Mouse (Mus musculus) brown adipose tissue, adult 24 weeks (tissue): ENCODE data around the gene Slc1a4. TPM values are rescaled to one million over a fixed set of nuclear protein-coding genes. Genes with fewer than 3 reads are reported as not detected.

Experiments used
- H3K27ac ChIP-seq: fragments of 200-500 bp; replicated peaks from 2 replicates; pipeline ENCODE4 v1.5.1; 2012; ENCODE audit warnings: low read depth, mild to moderate bottlenecking, low read length
- H3K4me1 ChIP-seq: fragments of 200-500 bp; 2 replicates; pipeline ENCODE4 v1.6.1; 2012; ENCODE audit warnings: low read length, mixed read lengths; ENCODE audit not compliant: control insufficient read depth, insufficient read depth, insufficient read length
- H3K4me3 ChIP-seq: fragments of 200-500 bp; 2 replicates; pipeline ENCODE4 v1.5.1; 2012; ENCODE audit warnings: low read depth, mild to moderate bottlenecking, low read length, moderate library complexity; ENCODE audit not compliant: insufficient read depth
- polyA plus RNA-seq: library from polyadenylated mRNA; stranded (reverse); fragments of >200 nt; gene quantifications from 2 replicates; pipeline ENCODE4 v1.2.4, GENCODE M21; 2012; ENCODE audit not compliant: missing spikeins, insufficient read depth, insufficient read length

Gene Slc1a4
- 0.63 and 0.88 TPM in 2 replicates for polyA plus RNA-seq

DNA sequence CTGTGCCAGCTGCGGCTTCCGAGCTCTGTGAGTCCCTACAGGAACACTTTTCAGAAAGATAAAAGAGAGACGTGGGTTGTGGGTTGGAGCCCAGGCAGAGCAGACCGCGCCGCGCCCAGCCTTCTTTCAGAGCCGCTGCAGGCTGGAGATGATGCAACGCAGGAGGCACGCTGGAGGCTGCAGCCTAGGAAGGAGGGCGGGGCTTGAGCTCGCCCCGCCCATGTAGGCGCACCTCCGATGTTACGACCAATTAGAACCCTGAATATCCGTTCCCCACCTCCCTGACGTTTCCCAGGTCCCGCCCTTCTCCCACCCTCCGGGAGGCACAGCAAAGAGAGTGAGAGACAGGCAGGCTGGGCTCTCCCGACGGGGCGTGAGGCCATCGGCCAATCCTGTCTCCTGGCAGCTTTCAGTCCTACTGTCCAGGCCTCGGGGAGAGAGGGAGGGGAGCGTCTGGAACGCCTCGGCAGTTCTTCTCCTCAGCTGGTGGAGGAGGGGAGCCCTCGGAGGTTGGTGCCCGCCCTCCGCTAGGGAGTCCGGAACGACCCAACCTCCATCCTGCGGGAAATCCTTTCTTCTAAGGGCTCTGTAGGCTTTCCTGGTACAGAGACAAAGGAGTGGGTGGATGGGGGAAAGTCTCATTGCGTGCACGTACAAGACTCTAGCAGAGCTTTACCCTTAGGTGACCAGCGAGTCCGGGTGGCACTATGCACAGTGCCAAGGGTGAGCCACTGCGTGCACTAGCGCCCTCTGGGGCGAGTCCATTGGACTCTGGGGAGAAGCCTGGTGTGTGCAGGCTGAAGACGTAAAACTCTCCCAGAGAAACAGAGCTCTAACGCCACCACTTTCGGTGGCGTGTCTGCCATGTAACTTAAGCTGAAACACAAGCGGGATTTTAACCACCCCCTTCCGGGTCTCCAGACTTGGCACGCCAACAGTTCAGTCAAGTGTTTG is at the start of gene Slc1a4:
Gene Slc1a4 (minus strand): TSS at position 153 of the 954 bp plus-strand sequence.
- H3K4me3 ChIP-seq: peak within 1 kb of the TSS; percentile 70
- 0 out of 2 replicates have a peak, but pooled peaks cover 3% of the 10 kb centered on the region for H3K4me1 ChIP-seq
- H3K27ac ChIP-seq: peak within 1 kb of the TSS; percentile 41

GRCm38 (mm10) chr11:20380106-20380505 is 47.6 kb upstream of the Slc1a4 start:
- Histone ChIP-seq H3K4me3 (no peak overlapping the region), H3K4me1 (no peaks in the 10 kb centered on the region), H3K27ac (no peak overlapping the region)

- Histone ChIP-seq H3K4me3 (no peak overlapping the region), H3K27ac (no peak overlapping the region)
Measured at GRCm38 (mm10) chr11:20376642-20377041, 44.1 kb upstream of the Slc1a4 start.

DNA sequence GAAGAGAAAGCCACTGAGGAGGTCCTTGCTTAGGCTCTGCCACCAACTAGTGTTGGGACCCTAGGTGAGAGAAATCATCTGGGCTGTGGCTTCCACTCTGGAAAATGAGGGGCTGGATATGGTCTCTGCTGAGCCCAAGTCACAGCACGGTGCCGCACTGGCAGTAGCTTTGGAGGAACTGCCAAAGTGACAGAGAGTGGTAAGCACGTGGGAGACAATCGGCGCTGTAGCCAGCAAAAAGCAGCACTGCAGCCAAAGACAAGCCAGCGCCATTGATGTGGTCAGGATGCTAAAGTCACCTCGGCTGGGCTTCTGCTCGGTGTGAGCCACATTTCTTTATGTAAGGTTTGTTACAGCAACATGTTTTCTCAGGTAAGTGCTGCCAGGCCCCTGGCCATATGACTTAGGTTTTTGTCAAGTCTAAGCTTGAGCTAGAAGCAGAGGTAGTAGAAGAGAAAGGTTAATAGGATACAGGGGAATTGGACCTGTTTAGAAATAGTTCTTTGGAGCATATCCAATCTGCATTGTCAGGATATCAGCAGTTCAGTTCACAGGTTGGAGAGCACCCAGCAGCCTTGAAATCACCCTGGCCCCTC is 40.2 kb upstream of the Slc1a4 start:
- no peak overlapping the region for H3K27ac ChIP-seq

More at GRCm38 (mm10) chr11:20376642-20377041, 44.1 kb upstream of the Slc1a4 start:
- no peaks in the 10 kb centered on the region for H3K4me1 ChIP-seq

DNA sequence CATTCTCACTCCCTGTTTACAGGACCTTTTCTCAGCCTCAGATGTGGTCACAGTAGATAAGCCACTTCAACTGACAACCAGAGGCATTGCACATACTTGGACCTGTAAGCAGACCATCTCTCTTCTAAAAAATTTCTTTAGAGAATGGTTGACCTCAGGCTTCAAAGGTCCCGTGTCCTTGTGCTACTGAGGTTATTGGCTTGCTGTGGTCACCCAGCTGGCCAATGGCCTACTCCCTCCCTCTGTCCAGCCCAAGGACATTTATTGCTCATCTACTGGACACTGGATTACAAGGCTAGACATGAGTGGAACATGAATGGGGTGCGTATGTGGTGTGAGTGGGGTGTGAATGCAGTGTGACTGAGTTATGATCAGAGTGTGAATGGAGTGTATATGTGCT is 38.0 kb upstream of the Slc1a4 start:
- no peak overlapping the region for H3K4me3 ChIP-seq
- H3K4me1 ChIP-seq: no peaks in the 10 kb centered on the region
- H3K27ac ChIP-seq: no peak overlapping the region

More for the DNA sequence above, 40.2 kb upstream of the Slc1a4 start:
- H3K4me1 ChIP-seq: no peaks in the 10 kb centered on the region
- H3K4me3 ChIP-seq: no peak overlapping the region

GRCm38 (mm10) chr11:20366456-20366855 is 33.9 kb upstream of the Slc1a4 start:
- Histone ChIP-seq H3K4me3 (no peak overlapping the region), H3K4me1 (no peaks in the 10 kb centered on the region), H3K27ac (no peak overlapping the region)

DNA sequence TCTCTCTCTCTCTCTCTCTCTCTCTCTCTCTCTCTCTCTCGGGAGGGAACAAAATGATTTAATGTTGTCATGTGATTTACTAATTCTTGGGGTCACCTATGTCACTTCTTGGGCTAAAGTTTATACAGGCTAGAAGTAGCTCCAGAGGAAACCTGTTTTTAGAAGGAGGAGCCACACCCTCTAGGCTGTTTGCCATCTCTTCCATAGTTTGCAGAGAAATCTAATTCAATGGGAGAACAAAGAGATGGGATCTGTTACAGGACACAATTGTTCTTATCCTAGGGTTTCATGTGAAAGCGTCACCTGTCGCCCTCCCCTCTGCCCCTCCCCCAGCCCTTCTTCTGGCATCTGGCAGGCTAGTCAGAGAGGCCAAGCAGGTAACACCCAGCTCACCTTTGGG is 28.8 kb upstream of the Slc1a4 start:
- Histone ChIP-seq H3K4me3 (no peak overlapping the region), H3K4me1 (no peaks in the 10 kb centered on the region), H3K27ac (no peak overlapping the region)

DNA sequence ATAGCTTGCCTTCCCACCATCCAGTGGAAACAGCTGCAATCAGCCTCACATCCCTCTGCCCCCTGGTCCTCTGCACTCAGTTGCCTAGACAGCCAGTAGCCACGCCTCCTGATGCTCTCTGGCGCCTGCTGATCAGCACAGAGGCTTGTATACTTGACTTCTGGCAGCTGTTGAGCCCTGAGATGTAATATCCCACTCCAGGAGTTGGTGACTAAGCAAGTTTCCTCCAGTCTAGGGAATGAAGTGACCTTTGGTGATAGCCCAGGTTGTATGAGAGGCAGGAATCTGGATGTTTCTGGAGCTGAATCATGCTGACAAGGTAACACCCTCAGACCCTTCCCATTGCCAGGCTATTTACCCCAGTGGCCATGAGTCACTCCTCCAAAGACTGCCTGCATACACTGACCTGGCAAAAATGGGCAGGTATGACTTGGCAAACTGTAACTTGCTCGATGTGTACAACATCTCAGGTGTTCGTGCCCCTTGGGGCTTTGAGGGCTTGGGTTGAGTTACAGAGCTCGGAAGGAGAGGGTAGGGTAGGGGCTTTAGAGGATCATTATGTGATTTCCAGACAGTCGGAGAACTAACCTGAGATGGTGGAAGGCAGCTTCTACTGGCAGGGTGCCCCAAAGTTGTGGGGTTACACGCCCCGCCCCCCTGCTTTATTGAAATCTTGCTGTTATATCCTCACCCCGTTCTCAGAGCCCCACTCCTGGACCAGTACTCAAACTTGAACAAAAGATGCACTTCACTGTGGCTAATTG is 25.4 kb upstream of the Slc1a4 start:
- Histone ChIP-seq H3K4me3 (no peak overlapping the region), H3K27ac (no peak overlapping the region), H3K4me1 (no peaks in the 10 kb centered on the region)

DNA sequence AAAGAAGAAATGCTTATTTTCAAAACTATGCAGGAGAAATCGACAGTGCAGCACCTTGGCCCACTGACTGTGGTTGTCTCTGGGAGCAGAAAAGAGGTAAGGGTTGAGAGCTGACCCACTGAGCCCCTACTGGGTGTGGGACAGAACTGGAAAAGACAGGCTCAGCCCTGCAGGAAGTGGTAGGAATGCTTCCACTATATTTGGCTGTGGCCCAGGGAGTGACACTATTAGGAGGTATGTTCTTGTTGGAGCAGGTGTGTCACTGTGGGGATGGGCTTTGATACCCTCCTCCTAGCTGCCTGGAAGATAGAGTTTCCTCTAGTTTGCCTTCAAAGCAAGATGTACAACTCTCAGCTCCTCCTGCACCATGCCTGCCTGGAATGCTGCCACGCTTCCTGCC is 16.0 kb upstream of the Slc1a4 start:
- no peak overlapping the region for H3K27ac ChIP-seq

DNA sequence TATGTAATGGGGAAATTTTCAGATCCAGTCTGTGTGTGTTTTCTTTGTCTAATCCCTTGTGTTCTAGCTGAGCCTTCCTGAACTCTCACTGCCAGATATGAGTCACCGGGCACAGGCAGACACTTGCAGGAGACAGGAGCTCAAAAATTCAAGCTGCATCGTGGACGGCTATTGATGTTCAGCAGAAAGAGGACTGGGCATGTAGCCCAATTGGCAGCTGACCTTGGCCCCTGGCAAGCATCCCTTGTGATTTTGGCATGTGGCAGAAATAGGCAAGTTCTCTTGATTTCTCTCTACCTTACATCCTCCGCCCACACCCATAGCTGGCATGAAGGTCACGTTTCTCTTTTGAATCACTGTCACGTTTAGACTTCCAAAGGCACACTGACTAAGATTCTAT is 15.0 kb upstream of the Slc1a4 start:
- Histone ChIP-seq H3K27ac (no peak overlapping the region), H3K4me3 (no peak overlapping the region), H3K4me1 (no peaks in the 10 kb centered on the region)

More for the DNA sequence above, 16.0 kb upstream of the Slc1a4 start:
- no peak overlapping the region for H3K4me3 ChIP-seq
- H3K4me1 ChIP-seq: no peaks in the 10 kb centered on the region

- Histone ChIP-seq H3K4me1 (no peaks in the 10 kb centered on the region), H3K4me3 (no peak overlapping the region), H3K27ac (no peak overlapping the region)
Measured at GRCm38 (mm10) chr11:20346369-20346768, 13.9 kb upstream of the Slc1a4 start.

GRCm38 (mm10) chr11:20343952-20344351 is 11.4 kb upstream of the Slc1a4 start:
- H3K27ac ChIP-seq: no peak overlapping the region
- H3K4me1 ChIP-seq: no peaks in the 10 kb centered on the region
- H3K4me3 ChIP-seq: no peak overlapping the region

GRCm38 (mm10) chr11:20341598-20341997 is 9.1 kb upstream of the Slc1a4 start:
- Histone ChIP-seq H3K27ac (no peak overlapping the region), H3K4me3 (no peak overlapping the region), H3K4me1 (no peaks in the 10 kb centered on the region)

GRCm38 (mm10) chr11:20338703-20339102 is 6.2 kb upstream of the Slc1a4 start:
- Histone ChIP-seq H3K4me1 (no peaks in the 10 kb centered on the region), H3K4me3 (no peak overlapping the region), H3K27ac (no peak overlapping the region)

DNA sequence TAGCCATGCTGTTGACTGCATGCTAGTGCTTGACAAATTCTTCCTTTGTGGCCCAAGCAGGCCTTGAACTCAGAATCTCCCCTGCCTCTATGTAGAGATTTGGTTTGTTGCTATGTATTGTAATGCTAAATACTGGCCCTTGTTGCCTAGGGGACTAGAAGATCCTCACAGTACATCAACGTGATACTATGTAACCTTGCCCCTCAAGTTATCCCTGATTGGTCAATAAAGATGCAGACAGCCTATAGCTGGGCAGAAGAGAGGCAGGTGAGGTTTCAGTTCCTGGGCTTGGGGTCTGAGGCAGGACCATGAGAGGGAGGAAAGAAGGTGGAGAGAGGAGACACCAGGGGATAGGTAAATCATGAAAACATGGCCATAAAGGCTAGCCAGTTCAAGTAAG is 1.8 kb upstream of the Slc1a4 start:
- 0 out of 2 replicates have a peak, but pooled peaks cover 3% of the 10 kb centered on the region for H3K4me1 ChIP-seq
- H3K27ac ChIP-seq: no peak overlapping the region
- H3K4me3 ChIP-seq: no peak overlapping the region
